Mouse (Mus musculus) liver, embryonic 14.5 days (tissue): ENCODE results near the gene Cic.

ENCODE experiments used
- CTCF ChIP-seq: IDR thresholded peaks from 2 replicates; pipeline ENCODE4 v1.5.1; 2016; ENCODE audit warnings: antibody characterized with exemption, low read depth, control low read depth
- EP300 ChIP-seq: IDR thresholded peaks from 2 replicates; pipeline ENCODE4 v1.6.1; 2016; ENCODE audit warnings: antibody characterized with exemption, low read depth

- TF ChIP-seq CTCF (no peak), EP300 (no peak)
Observed at GRCm38 (mm10) chr7:25285511-25286238, 18.2 kb downstream of the Cic start.
